Mouse (Mus musculus) liver, embryonic 14.5 days (tissue): Measurements from ENCODE around the gene Spsb4.

Source experiments
- CTCF ChIP-seq: IDR thresholded peaks from 2 replicates; pipeline ENCODE4 v1.5.1; 2016; ENCODE audit warnings: antibody characterized with exemption, low read depth, control low read depth
- EP300 ChIP-seq: IDR thresholded peaks from 2 replicates; pipeline ENCODE4 v1.6.1; 2016; ENCODE audit warnings: antibody characterized with exemption, low read depth

GRCm38 (mm10) chr9:96982351-96982750, 36.3 kb downstream of the Spsb4 start:
- no peak for TF ChIP-seq CTCF
- no peak for TF ChIP-seq EP300
